Mouse (Mus musculus) megakaryocyte-erythroid progenitor cell, adult 5-6 weeks (primary cell): ENCODE data around the gene Parp3. TPM values are rescaled to one million over a fixed set of nuclear protein-coding genes. Genes with fewer than 3 reads are reported as not detected.
A peak's percentile ranks its signal among the peaks of the same experiment; 100 is the strongest.

Source experiments
- ATAC-seq: replicated peaks from 2 replicates; pipeline ENCODE4 v1.8.0; 2016; ENCODE audit warnings: mild to moderate bottlenecking, inconsistent platforms; ENCODE audit not compliant: severe bottlenecking, poor library complexity, low FRiP score, low TSS enrichment
- total RNA-seq, 2 experiments: library from RNA; stranded (forward) in 1 of 2; stranded (reverse) in 1 of 2; fragments of 200-1000, 215-1000 nt in 1 of 2; fragments of >200 nt in 1 of 2; fragmentation: Nextera tagmentation in 1 of 2; gene quantifications; 2 replicates each; pipeline ENCODE4 v1.2.3; 2014 to 2017

The Parp3 gene
- total RNA-seq, 2 experiments from 2014 or later = 2.2 to 4.2 TPM

DNA sequence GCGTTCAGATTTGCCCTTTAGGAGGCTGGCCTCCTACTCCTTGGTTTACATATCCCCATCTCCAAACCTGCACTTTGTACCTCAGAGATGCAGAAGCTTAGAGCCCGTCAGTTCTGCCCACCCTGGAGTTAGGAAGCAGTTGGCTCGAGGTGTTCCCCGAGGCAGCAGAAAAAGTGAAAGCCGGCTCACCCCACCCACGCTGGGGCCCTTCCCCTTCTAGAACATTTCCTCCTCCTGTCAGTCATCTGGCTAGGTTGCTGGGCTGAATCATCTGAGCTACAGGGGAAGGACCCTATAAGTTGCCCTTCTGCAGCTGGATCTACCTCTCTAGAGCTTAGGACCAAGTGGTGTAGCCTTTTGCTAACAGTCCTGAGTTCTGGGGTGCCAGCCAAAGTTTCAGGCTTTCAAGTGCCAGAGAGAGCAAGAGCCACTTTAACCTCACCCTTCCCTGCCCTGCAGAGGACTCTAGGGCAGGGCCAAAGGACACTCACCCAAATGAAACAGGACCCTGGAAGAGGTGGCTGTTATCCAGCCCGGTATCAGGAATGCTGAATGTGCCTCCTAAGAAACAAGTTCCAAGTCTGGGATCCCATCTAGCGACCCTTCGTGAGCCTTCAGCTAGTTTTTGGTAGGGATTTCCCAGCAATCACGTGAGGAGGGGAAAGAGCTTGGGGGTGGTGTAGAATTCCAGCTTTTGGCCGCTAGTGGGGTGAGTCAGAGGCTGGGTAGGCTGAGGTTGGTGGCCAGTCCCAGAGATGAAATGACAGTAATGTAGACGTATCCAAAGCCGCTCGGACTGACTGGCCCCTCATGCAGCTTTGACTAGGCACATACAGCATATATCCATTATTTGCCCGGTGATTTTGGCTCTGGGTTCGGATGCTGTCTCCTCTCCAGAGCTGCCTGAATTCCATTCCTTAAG lies 486 bp downstream of the Parp3 start:
- ATAC-seq = peak; percentile 8; the same call in 1 of the 2 replicates

DNA sequence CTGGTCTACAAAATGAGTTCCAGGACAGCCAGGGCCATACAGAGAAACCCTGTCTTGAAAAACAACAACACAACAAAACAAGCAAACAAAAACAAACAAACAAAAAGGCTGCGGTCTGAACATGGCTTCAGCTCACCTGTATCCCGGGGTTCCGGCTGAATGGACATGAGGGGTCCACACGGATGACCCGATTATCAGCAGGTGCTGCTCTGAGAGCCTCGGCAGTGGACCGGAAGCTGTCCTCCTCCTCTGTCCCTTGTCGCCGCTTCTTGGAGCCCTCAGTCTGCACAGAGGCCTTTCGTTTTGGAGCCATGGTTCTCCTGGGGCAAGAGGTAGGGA lies 1.1 kb downstream of the Parp3 start, which contains the start of gene Rrp9:
Gene Rrp9, plus strand, starts transcription at position 301 of the 339 bp plus-strand sequence.
- ATAC-seq = no peak

- ATAC-seq = no peak
Measured at GRCm38 (mm10) chr9:106475046-106475445, 1.7 kb downstream of the Parp3 start.

DNA sequence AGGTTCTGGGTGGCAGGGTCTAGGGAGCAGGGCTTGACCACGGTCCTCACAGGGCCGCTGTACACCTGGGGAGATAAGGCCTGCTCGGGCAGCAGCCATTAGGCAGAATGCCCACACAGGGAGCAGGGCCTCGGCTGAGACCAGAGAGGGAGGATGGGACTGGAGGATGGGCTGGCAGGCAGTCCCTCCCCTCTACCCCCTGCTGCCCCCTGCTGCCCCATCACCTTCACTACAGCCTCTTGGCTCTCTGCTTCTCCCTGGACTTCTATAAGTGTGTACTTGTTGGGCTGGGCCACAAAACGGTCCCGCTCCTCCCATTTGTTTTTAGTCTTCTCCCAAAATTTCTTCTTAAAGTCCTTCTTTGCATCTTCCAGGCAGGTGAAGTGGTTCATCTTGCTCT lies 2.3 kb downstream of the Parp3 start:
- peak; percentile 47 for ATAC-seq

DNA sequence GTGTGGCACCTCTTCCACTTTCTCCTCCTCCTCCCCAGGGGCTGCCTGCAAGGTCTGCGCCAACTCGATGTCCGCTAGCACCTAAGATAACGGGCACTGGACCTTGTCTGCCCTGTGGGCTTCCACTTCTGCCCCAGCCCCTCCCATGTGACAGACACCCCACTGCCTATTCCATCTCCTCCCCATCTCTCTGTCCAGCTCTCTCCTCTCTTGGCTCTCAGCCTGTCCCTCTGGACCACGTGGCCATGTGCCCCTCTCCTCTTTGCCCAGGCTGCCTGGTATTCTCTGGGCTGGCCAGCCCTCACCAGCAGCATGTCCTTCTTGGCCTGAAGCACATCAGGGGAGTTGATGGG lies 3.0 kb downstream of the Parp3 start:
- no peak for ATAC-seq

DNA sequence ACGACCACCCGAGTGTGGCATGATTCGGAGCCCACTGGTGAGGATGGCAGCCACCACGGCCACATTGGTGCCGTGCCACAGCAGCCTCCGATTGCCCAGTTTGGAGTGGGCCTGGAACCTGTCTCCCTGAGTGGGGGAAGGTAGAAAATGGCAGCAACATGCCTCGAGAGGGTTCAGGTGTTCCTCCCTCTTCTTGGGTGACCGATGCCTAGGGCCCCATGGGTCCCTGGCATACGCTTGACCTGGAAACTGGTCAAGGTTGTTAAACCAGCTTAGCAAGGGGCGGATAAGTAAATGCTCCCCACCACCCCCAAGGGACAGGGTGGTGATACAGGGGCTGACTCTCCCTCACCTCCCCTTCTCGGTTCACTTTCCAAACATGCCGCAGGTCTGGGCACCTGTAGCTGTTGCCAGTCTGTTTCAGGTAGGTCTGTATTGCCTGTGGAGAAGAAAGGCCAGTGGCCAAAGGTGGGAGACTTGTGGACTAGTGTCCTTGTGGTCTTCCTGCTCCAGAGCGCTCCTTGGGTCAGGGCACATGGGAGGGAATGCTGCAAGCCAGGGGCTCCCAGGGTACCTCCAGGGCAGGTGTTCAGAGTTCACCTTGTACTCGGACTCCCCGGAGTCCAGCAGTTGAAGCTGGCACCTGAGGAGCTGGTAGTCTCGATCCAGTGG lies 3.5 kb downstream of the Parp3 start:
- ATAC-seq = no peak

DNA sequence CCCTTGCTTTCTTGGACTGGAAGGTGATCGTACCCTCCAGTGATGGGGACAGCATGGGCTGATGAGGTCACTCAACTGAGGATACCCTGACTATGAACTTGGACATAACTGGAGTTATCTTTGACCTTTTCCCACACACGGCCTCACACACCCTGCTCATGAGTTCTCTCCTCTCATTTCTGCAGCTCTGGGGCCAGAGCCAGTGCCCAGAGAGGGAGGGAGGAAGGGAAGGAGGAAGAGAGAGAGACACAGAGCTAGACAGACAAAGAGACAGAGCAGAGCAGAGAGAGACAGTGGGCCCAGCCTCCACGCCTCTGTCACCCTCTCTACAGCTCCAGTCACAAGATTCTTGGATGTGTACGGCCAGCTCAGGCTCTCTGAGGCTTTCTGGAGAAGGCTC lies 4.4 kb downstream of the Parp3 start:
- ATAC-seq = no peak

DNA sequence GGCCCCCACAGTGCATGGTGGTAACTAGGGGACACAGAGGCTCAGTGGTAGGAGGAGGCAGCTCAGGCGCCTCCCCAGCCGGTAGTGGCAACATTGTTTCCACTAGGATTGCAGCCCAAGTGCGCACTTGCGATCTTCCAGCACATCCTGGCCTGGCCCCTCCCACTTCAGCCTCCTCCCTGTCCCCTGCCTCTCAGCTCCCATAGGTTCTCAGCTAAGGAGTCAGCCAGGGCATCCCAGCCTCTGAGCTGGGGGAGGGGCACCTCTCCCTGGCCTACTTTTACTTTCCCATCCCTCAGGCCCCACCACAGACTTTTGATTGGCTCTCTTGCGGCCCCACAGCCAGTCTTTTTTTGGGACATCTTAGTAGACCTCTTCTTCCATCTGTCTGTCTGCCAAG lies 4.9 kb downstream of the Parp3 start:
- ATAC-seq = no peak

DNA sequence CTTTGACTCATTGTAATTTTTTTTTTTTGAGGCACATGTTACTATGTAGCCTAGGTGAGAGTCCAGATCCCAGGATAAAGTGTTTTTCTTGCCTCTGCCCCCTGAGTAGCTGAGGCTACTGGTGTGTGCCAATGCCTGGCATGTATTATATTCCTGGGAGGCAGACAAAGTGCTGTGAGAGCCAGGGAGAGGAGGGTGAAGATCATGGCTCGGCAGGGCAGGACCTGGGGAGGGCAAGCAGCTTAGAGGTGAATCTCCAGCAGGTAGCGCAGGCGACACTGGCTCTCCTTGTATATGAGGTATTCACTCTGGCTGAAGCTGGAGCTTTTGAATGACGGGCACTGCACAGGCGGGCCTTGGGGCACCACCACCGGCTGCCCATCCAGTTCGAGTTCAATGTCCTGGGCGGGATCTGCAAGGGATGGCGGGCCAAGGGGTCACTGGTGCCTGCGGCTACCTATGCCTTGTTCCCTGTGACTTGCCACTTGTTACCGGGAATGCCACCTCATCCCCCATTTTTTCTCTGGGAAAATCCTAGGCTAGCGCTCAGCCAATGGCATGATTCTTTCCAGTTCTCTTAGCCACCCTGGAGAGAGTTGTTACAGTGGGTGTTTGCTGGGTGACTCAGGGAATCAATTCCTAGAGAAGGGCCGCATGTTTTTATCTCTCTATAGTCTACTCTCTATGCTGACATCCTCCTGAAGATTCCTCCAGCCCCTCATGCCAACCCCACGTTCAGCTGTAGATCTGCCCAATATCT lies 5.6 kb downstream of the Parp3 start:
- no peak for ATAC-seq

DNA sequence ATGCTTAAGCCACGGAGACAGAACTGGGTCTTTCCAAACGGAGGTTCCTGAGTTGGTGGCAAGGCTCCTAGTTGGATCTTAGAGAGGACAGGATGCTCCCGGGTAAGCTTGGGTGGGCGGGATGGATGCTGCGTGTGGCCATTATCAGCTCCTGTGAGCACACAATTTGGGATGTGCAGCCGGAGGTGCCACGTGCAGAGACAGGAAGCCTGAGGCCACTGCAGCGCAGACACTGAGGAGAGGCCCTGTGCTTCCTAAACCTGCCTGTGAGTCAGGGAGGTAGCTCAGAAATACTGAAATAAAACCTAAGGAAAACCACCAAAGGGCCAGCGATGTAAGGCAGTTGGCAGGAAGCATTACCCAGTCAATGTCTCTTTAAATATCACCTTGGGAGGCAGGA lies 7.0 kb downstream of the Parp3 start:
- no peak for ATAC-seq

DNA sequence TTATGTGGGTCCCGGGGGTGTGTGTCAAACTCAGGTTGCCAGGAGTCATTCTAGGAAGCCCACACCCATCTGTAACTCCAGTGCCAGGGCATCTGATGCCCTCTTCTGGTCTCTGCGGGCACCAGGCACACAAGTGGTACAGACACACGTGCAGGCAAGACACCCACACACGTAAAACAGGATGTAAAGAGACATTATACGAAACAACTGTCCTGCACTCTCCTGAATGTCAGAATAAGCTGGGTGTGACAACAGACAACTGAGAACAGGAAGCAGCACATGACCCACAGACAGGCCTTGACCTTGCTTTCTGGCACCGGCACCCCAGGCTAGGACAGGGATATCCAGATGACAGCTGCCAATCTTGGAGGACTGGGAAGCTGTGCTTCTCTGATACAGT lies 7.4 kb downstream of the Parp3 start:
- ATAC-seq = no peak

DNA sequence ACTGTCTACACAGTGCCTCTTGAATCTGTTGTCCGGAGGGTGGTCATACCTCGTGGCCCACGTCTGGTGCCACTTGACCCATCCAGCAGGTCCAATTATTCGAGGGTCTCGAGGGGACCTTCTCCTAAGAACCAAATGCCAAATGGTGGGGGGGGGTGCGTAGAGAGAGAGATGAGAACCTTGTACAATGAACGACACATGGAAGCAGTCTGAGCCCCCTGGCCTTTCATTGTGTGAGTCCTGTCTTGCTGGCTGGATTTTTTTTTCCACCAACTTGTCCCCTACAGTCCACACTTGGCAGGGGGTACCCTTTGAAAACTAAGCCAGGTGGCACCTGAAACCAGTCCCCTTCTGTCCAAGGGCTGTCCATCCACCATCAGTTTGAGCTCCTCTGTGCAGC lies 9.0 kb downstream of the Parp3 start:
- no peak for ATAC-seq

DNA sequence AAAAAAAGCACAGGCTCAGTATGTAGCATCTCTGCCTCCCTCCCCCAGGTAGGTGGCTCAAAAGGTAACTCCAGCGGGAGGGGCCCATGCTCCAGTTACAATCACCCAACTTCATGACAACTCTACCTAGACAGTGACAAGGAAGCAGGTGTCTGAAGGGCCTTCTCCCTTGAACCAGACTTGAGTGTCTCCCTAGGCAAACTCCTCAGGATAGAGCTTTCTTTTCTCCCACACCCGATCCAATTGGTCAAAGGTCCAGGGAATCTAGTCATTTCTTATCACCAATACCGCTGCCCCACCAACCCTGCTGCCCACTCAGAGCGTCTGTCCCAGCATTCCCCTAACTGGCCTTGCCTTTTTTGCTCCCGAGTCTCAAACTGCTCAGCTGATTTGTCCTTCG lies 10.0 kb downstream of the Parp3 start:
- no peak for ATAC-seq

DNA sequence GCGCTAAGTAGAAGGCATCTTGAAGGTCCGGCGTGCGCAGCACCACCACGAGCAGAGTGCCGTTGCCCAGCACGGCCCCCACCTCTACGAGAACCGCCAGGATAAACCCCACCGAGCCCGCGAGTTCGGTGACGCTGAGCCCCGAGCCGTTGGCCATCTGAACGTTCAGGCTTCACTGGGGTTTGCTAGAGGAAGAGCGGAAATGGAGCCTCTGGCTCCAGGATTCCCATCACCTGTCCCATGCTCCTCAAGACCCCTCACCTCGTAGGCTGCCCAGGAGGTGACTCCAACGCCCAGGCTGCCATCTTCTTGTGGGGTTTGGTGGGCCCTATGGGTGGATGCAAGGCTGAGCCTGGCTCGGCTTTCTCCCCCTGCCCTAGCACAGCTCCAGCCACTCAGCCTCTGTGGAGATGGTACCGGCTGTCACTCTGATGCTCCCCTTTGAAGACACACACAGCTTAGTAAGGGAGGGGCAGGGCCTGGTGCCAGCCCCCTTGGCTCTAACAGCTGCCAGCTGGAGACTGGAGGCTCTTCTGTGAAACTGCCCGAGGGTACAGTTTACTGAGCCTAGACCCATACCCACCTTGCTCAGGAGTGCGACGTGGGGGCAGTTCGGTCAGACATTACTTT lies 11.1 kb downstream of the Parp3 start, which contains the start of gene Gpr62:
Gene Gpr62, minus strand, starts transcription at position 368 of the 630 bp plus-strand sequence.
- no peak for ATAC-seq

GRCm38 (mm10) chr9:106464751-106465541 lies 11.8 kb downstream of the Parp3 start:
- ATAC-seq = no peak

DNA sequence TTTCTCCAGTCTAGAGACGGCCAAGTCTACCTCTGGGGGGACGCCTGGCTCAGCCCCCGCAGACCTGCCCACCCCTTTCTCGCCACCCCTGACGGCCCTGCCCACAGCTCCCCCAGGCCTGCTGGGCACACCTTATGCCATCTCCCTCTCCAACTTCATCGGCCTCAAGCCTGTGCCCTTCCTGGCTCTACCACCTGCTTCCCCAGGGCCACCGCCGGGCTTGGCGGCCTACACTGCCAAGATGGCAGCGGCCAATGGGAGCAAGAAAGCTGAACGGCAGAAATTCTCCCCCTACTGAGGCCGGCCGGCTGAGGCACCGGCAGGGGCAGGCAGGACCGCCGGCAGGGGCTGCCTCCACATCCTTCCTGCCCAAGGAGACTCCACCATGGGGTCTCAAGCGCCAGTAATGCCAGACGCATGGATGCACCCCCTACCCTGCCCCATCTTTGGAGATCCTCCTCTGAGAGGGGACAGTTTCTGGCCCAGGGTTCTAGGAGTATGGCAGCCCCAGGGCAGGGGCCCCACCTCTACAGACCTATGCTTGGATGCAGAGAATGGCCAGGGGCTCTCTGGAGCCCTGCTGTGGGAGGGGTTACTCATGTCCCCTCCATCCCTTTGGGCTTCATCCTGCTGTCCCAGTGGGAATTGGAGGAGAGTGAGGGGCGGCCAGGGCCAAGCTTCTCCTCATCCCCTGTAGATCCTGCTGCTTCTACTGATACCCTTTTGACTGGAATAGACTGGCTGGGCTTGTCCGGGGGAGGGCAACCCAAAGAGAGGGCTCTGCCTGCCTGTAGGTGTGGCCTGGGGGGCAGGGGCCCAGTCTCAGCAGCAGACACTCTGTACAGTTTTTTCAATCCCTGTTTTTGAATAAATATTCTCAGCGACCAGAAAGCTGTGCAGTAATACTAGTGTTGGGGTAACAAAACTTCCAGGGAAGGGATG lies 13.4 kb downstream of the Parp3 start:
- ATAC-seq = no peak

DNA sequence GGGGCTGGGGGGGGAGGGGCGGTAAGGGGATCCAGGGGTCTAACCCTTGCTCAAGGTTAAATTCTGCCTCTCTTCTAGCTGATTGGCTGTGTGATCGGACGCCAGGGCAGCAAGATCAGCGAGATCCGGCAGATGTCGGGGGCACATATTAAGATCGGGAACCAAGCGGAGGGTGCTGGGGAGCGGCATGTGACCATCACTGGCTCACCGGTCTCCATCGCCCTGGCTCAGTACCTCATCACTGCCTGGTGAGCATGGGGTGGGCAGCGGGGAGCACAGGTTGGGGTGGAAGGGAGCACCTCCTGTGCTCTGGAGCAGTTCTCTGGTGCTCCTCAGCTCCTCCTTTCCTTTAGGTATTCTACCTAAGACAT lies 14.3 kb downstream of the Parp3 start:
- ATAC-seq = no peak
